Mouse (Mus musculus): ENCODE data around the gene Mrps27.
"Not testable (repeated sequence)": the region's sequence is repeated elsewhere in the genome, so short reads cannot be mapped to it uniquely, and the experiment has no call there.

Gene Mrps27

GRCm38 (mm10) chr13:99344599-99345575 is at the start of gene Mrps27, which contains the start of gene Ptcd2:
Mrps27 (plus strand) TSS chr13:99344786.
Ptcd2 (minus strand) TSS chr13:99344705.
- peak; percentile 96 to 97 for DNase-seq (ENCODE audit: low spot score in 2 of 2)

- DNase-seq (ENCODE audit: low spot score in 2 of 2) = no peak
These were observed 44.7 kb upstream of the Mrps27 start for GRCm38 (mm10) chr13:99299921-99300320.

GRCm38 (mm10) chr13:99303846-99304245 is 40.7 kb upstream of the Mrps27 start:
- no peak for DNase-seq (ENCODE audit: low spot score in 2 of 2)

- DNase-seq (ENCODE audit: low spot score in 2 of 2) = no peak
These were observed 40.2 kb upstream of the Mrps27 start for GRCm38 (mm10) chr13:99304365-99304764.

GRCm38 (mm10) chr13:99305186-99305585 is 39.4 kb upstream of the Mrps27 start:
- DNase-seq (ENCODE audit: low spot score in 2 of 2) = peak in 1 of 2 experiments; percentile 30

GRCm38 (mm10) chr13:99306164-99306563 is 38.4 kb upstream of the Mrps27 start:
- no peak for DNase-seq (ENCODE audit: low spot score in 2 of 2)

- peak in 1 of 2 experiments; percentile 39 for DNase-seq (ENCODE audit: low spot score in 2 of 2)
These were observed 36.6 kb upstream of the Mrps27 start for GRCm38 (mm10) chr13:99307930-99308359.

GRCm38 (mm10) chr13:99308393-99308792 is 36.2 kb upstream of the Mrps27 start:
- peak in 1 of 2 experiments; percentile 23 for DNase-seq (ENCODE audit: low spot score in 2 of 2)

GRCm38 (mm10) chr13:99314098-99314497 is 30.5 kb upstream of the Mrps27 start:
- no peak for DNase-seq (ENCODE audit: low spot score in 2 of 2)

GRCm38 (mm10) chr13:99314657-99315181 is 29.9 kb upstream of the Mrps27 start:
- no peak for DNase-seq (ENCODE audit: low spot score in 2 of 2)

- no peak for DNase-seq (ENCODE audit: low spot score in 2 of 2)
These were observed 28.2 kb upstream of the Mrps27 start for GRCm38 (mm10) chr13:99316366-99316765.

- DNase-seq (ENCODE audit: low spot score in 2 of 2) = no peak
These were observed 27.5 kb upstream of the Mrps27 start for GRCm38 (mm10) chr13:99317058-99317457.

GRCm38 (mm10) chr13:99320453-99320852 is 24.1 kb upstream of the Mrps27 start:
- no peak for DNase-seq (ENCODE audit: low spot score in 2 of 2)

- not testable (repeated sequence) for DNase-seq (ENCODE audit: low spot score in 2 of 2)
These were observed 21.7 kb upstream of the Mrps27 start for GRCm38 (mm10) chr13:99322915-99323314.

GRCm38 (mm10) chr13:99323632-99324336 is 20.8 kb upstream of the Mrps27 start:
- DNase-seq (ENCODE audit: low spot score in 2 of 2) = no peak

- DNase-seq (ENCODE audit: low spot score in 2 of 2) = not testable (repeated sequence)
These were observed 20.3 kb upstream of the Mrps27 start for GRCm38 (mm10) chr13:99324337-99324685.

- no peak for DNase-seq (ENCODE audit: low spot score in 2 of 2)
These were observed 13.3 kb upstream of the Mrps27 start for GRCm38 (mm10) chr13:99331255-99331654.

- DNase-seq (ENCODE audit: low spot score in 2 of 2) = no peak
These were observed 7.1 kb upstream of the Mrps27 start for GRCm38 (mm10) chr13:99337510-99337909.

GRCm38 (mm10) chr13:99341504-99341903 is 3.1 kb upstream of the Mrps27 start:
- no peak for DNase-seq (ENCODE audit: low spot score in 2 of 2)

GRCm38 (mm10) chr13:99343876-99344598 is 549 bp upstream of the Mrps27 start:
- no peak for DNase-seq (ENCODE audit: low spot score in 2 of 2)

GRCm38 (mm10) chr13:99350009-99350408 is 5.4 kb downstream of the Mrps27 start:
- no peak for DNase-seq (ENCODE audit: low spot score in 2 of 2)

- DNase-seq (ENCODE audit: low spot score in 2 of 2) = no peak
These were observed 6.6 kb downstream of the Mrps27 start for GRCm38 (mm10) chr13:99351186-99351585.
